Mouse (Mus musculus) cerebellum, adult 2 months (tissue): ENCODE measurements around the gene Grb2.

Experiments used
- CTCF ChIP-seq: fragments of 200-500 bp; IDR thresholded peaks from 2 replicates; pipeline ENCODE4 v1.5.1; 2011; ENCODE audit warnings: low read depth, mild to moderate bottlenecking, control low read depth, low read length, moderate library complexity, borderline replicate concordance; ENCODE audit not compliant: insufficient read depth
- POLR2A ChIP-seq: fragments of 200-500 bp; IDR thresholded peaks from 2 replicates; pipeline ENCODE4 v1.6.1; 2011; ENCODE audit warnings: low read length, control low read depth, borderline replicate concordance; ENCODE audit not compliant: insufficient read depth

- TF ChIP-seq POLR2A: no peak
- TF ChIP-seq CTCF: no peak
Observed at GRCm38 (mm10) chr11:115691976-115692375, 16.4 kb downstream of the Grb2 start.
